Mouse (Mus musculus) midbrain, embryonic 10.5 days (tissue): Measurements from ENCODE around the gene Mthfd1l. TPM values are rescaled to one million over a fixed set of nuclear protein-coding genes. Genes with fewer than 3 reads are reported as not detected.

Source experiments
- DNase-seq: peaks from one replicate; pipeline ENCODE4 v3.0.0-alpha.2; 2017; ENCODE audit warnings: low spot score
- H3K27ac ChIP-seq: fragments of 300-500 bp; sonication (generic); replicated peaks from 2 replicates; pipeline ENCODE4 v1.5.1; 2016; ENCODE audit warnings: mild to moderate bottlenecking
- H3K27me3 ChIP-seq: fragments of 300-500 bp; sonication (generic); 2 replicates; pipeline ENCODE4 v1.6.1; 2016; ENCODE audit warnings: low read depth, mild to moderate bottlenecking; ENCODE audit not compliant: poor library complexity, severe bottlenecking
- H3K36me3 ChIP-seq: fragments of 300-500 bp; sonication (generic); 2 replicates; pipeline ENCODE4 v1.6.1; 2016; ENCODE audit warnings: mild to moderate bottlenecking, moderate library complexity
- H3K4me1 ChIP-seq: fragments of 300-500 bp; sonication (generic); 2 replicates; pipeline ENCODE4 v1.6.1; 2016
- H3K4me3 ChIP-seq: fragments of 300-500 bp; sonication (generic); 2 replicates; pipeline ENCODE4 v1.5.1; 2016; ENCODE audit warnings: mild to moderate bottlenecking, moderate library complexity
- H3K9me3 ChIP-seq: fragments of 300-500 bp; sonication (generic); replicated peaks from 2 replicates; pipeline ENCODE4 v1.6.1; 2016; ENCODE audit warnings: mild to moderate bottlenecking
- WGBS: fragments of 180-500 bp; shearing (Covaris S2); methylation state at CpG from one replicate; pipeline ENCODE4 v1.1.7; 2016; 5-methylcytosine and 5-hydroxymethylcytosine counted together
- polyA plus RNA-seq: library from polyadenylated mRNA; unstranded; fragments of >200 nt; fragmentation: Nextera tagmentation; extraction: Ambion mirVana; gene quantifications from 2 replicates; pipeline ENCODE4 v1.2.1, GENCODE M21; 2016

The Mthfd1l gene
- polyA plus RNA-seq, 1 experiment from 2014 or later = 25.2 TPM

- Histone ChIP-seq H3K27ac (no peak overlapping the region), H3K36me3 (peaks cover 14% of the 10 kb centered on the region; the same call in 1 of the 2 replicates), H3K4me3 (no peak overlapping the region), H3K4me1 (peaks cover 22% of the 10 kb centered on the region), H3K9me3 (no peaks in the 10 kb centered on the region), H3K27me3 (no peaks in the 10 kb centered on the region)
- WGBS = 96% methylated on average over 9 of the region's 9 CpGs
- DNase-seq = no peak
Measured at GRCm38 (mm10) chr10:4083609-4084008, 110.7 kb downstream of the Mthfd1l start.

GRCm38 (mm10) chr10:4084907-4085306 lies 112.0 kb downstream of the Mthfd1l start:
- no peaks in the 10 kb centered on the region for H3K9me3 ChIP-seq
- H3K36me3 ChIP-seq = peaks cover 22% of the 10 kb centered on the region; the same call in 1 of the 2 replicates
- no peak overlapping the region for H3K4me3 ChIP-seq
- peaks cover 22% of the 10 kb centered on the region for H3K4me1 ChIP-seq
- H3K27ac ChIP-seq = no peak overlapping the region
- H3K27me3 ChIP-seq = no peaks in the 10 kb centered on the region
- WGBS = 72% methylated on average over 4 of the region's 4 CpGs
- DNase-seq = no peak

GRCm38 (mm10) chr10:4085363-4086141 lies 112.6 kb downstream of the Mthfd1l start:
- Histone ChIP-seq H3K4me1 (peaks cover 22% of the 10 kb centered on the region), H3K27ac (0 out of 2 replicates have a peak overlapping the region, but pooled peaks have one; percentile 9), H3K9me3 (no peaks in the 10 kb centered on the region), H3K36me3 (peaks cover 28% of the 10 kb centered on the region; the same call in 1 of the 2 replicates), H3K27me3 (no peaks in the 10 kb centered on the region), H3K4me3 (no peak overlapping the region)
- WGBS = 50% methylated on average over 7 of the region's 7 CpGs
- no peak for DNase-seq

GRCm38 (mm10) chr10:4087563-4087962 lies 114.6 kb downstream of the Mthfd1l start:
- WGBS = 80% methylated on average over 3 of the region's 3 CpGs
- Histone ChIP-seq H3K27me3 (no peaks in the 10 kb centered on the region), H3K4me3 (no peak overlapping the region), H3K36me3 (peaks cover 39% of the 10 kb centered on the region), H3K27ac (no peak overlapping the region), H3K4me1 (peaks cover 22% of the 10 kb centered on the region), H3K9me3 (no peaks in the 10 kb centered on the region)
- DNase-seq = no peak

GRCm38 (mm10) chr10:4088744-4089414 lies 116.0 kb downstream of the Mthfd1l start:
- H3K4me1 ChIP-seq = peaks cover 22% of the 10 kb centered on the region
- DNase-seq = peak; percentile 44
- H3K27ac ChIP-seq = no peak overlapping the region
- no peaks in the 10 kb centered on the region for H3K9me3 ChIP-seq
- peaks cover 42% of the 10 kb centered on the region for H3K36me3 ChIP-seq
- no peak overlapping the region for H3K4me3 ChIP-seq
- H3K27me3 ChIP-seq = no peaks in the 10 kb centered on the region
- 83% methylated on average over 7 of the region's 7 CpGs for WGBS

GRCm38 (mm10) chr10:4089885-4090284 lies 117.0 kb downstream of the Mthfd1l start:
- Histone ChIP-seq H3K27me3 (no peaks in the 10 kb centered on the region), H3K4me3 (no peak overlapping the region), H3K27ac (no peak overlapping the region), H3K4me1 (peaks cover 18% of the 10 kb centered on the region), H3K36me3 (peaks cover 40% of the 10 kb centered on the region), H3K9me3 (no peaks in the 10 kb centered on the region)
- WGBS = 79% methylated on average over 15 of the region's 15 CpGs
- no peak for DNase-seq

GRCm38 (mm10) chr10:4092990-4093389 lies 120.1 kb downstream of the Mthfd1l start:
- 95% methylated on average over 8 of the region's 8 CpGs for WGBS
- no peaks in the 10 kb centered on the region for H3K27me3 ChIP-seq
- H3K9me3 ChIP-seq = no peaks in the 10 kb centered on the region
- H3K27ac ChIP-seq = no peak overlapping the region
- H3K4me1 ChIP-seq = no peaks in the 10 kb centered on the region
- no peak overlapping the region for H3K4me3 ChIP-seq
- H3K36me3 ChIP-seq = peaks cover 42% of the 10 kb centered on the region
- no peak for DNase-seq

GRCm38 (mm10) chr10:4094093-4094817 lies 121.3 kb downstream of the Mthfd1l start:
- 93% methylated on average over 9 of the region's 9 CpGs for WGBS
- peaks cover 44% of the 10 kb centered on the region for H3K36me3 ChIP-seq
- H3K27me3 ChIP-seq = no peaks in the 10 kb centered on the region
- H3K4me1 ChIP-seq = no peaks in the 10 kb centered on the region
- H3K9me3 ChIP-seq = no peaks in the 10 kb centered on the region
- H3K4me3 ChIP-seq = no peak overlapping the region
- no peak overlapping the region for H3K27ac ChIP-seq
- no peak for DNase-seq

- WGBS = 88% methylated on average over 5 of the region's 5 CpGs
Measured at GRCm38 (mm10) chr10:4096151-4096550, 123.2 kb downstream of the Mthfd1l start.

GRCm38 (mm10) chr10:4100007-4100406 lies 127.1 kb downstream of the Mthfd1l start:
- no peaks in the 10 kb centered on the region for H3K27me3 ChIP-seq
- H3K36me3 ChIP-seq = peaks cover 28% of the 10 kb centered on the region
- WGBS = 93% methylated on average over 6 of the region's 6 CpGs
- H3K4me1 ChIP-seq = no peaks in the 10 kb centered on the region
- DNase-seq = no peak
- H3K27ac ChIP-seq = no peak overlapping the region
- H3K4me3 ChIP-seq = no peak overlapping the region
- no peaks in the 10 kb centered on the region for H3K9me3 ChIP-seq

More at GRCm38 (mm10) chr10:4096151-4096550, 123.2 kb downstream of the Mthfd1l start:
- DNase-seq = no peak
- Histone ChIP-seq H3K27me3 (no peaks in the 10 kb centered on the region), H3K4me1 (no peaks in the 10 kb centered on the region), H3K27ac (no peak overlapping the region), H3K9me3 (no peaks in the 10 kb centered on the region), H3K36me3 (peaks cover 28% of the 10 kb centered on the region), H3K4me3 (no peak overlapping the region)

- Histone ChIP-seq H3K4me3 (no peak overlapping the region), H3K4me1 (peaks cover 31% of the 10 kb centered on the region), H3K27ac (peak overlapping the region; percentile 57), H3K36me3 (peaks cover 22% of the 10 kb centered on the region), H3K27me3 (no peaks in the 10 kb centered on the region), H3K9me3 (no peaks in the 10 kb centered on the region)
- 53% methylated on average over 10 of the region's 10 CpGs for WGBS
- DNase-seq = no peak
Measured at GRCm38 (mm10) chr10:4105676-4106528, 133.0 kb downstream of the Mthfd1l start.
